ENCODE assay signal across 22 mouse cellular contexts in the genomic region with DNA sequence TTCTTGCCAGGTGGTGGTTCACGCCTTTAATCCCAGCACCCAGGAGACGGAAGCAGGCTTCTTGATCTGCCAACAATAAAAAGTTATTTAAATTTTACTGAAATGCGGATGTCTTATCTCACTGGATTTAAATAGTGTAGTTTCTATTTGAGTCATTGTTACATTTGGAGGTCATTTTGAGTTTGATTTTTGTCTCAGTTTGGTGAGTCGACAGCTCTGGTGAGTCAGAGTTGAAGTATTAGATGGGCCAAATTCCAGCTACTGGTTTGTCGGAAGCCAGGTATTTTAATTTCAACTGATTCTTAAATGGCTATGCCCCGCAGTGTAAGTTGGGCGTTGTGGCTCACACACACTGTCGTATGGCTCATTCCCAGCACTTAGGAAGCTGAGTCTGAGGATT. TPM values are rescaled to one million over a fixed set of nuclear protein-coding genes. Genes with fewer than 3 reads are reported as not detected.
DNase-seq lines count a peak whose midpoint lies in the region; ATAC-seq and TF ChIP-seq lines count a peak whose summit lies in the region.
"Had no signal": no experiment of that assay in that cellular context is flagged by ENCODE, and none has a peak within 500 bp of the region (broad histone marks: within the 10 kb centered on the region; RNA-seq: fewer than 3 reads in every experiment).

No protein-coding gene starts in this region.

- CTCF ChIA-PET in Patski (lab: Charles Lee): interaction anchor here (1.0 kb wide), 1 partner anchor 9 kb away, joined by 5 read pairs; no protein-coding TSS in a partner anchor

- peaks cover 55% of the 10 kb centered on the region for H3K36me3 ChIP-seq in midbrain, embryonic 15.5 days (replicated peaks)

- H3K4me1 ChIP-seq in midbrain, embryonic 15.5 days: no peaks in the 10 kb centered on the region
- H3K4me1 ChIP-seq: embryonic facial prominence, embryonic 13.5 days; forebrain, embryonic 10.5 days; hindbrain, embryonic 10.5 days had no signal

- H3K4me3 ChIP-seq in midbrain, embryonic 15.5 days: no peak overlapping the region
- H3K4me3 ChIP-seq: embryonic facial prominence, embryonic 13.5 days; forebrain, embryonic 10.5 days; heart, embryonic 12.5 days; hindbrain, embryonic 10.5 days had no signal

- 95% methylated on average over 8 of the region's 8 CpGs for WGBS in midbrain, embryonic 15.5 days

- TF ChIP-seq CTCF in Patski (IDR thresholded peaks at IDR 0.05): no peak

- no peak overlapping the region for H3K4me2 ChIP-seq in midbrain, embryonic 15.5 days
- H3K4me2 ChIP-seq: embryonic facial prominence, embryonic 13.5 days; heart, embryonic 12.5 days; hindbrain, embryonic 14.5 days had no signal

- no peak overlapping the region for H3K27ac ChIP-seq in midbrain, embryonic 15.5 days
- H3K27ac ChIP-seq: embryonic facial prominence, embryonic 13.5 days; forebrain, embryonic 10.5 days; hindbrain, embryonic 10.5 days; hindbrain, embryonic 14.5 days had no signal

- H3K9me3 ChIP-seq in midbrain, embryonic 15.5 days: no peaks in the 10 kb centered on the region
- H3K9me3 ChIP-seq: embryonic facial prominence, embryonic 13.5 days; forebrain, embryonic 10.5 days; G1E; heart, embryonic 12.5 days; hindbrain, embryonic 10.5 days had no signal

- POLR2A ChIA-PET in Patski (lab: Charles Lee): no interaction called here

- peak; percentile 79 for ATAC-seq in CD4-positive, CD25-positive, alpha-beta regulatory T cell, adult 4 months
- peak; percentile 35 for ATAC-seq in Patski
- ATAC-seq in midbrain, embryonic 15.5 days (replicated peaks): no peak
- ATAC-seq: forebrain, embryonic 14.5 days; intestine, postnatal 0 days had no signal

- peak; percentile 42 for DNase-seq in CD4-positive helper T cell, adult 2 months (ENCODE audit: low read depth, low spot score)
- DNase-seq in Patski (ENCODE audit: low read depth, low spot score): no peak
- peak; percentile 73 for DNase-seq in induced T-regulatory cell, adult 2 months (ENCODE audit: low read depth)
- no peak for DNase-seq in cerebellum, adult 18-20 months
- DNase-seq in kidney, postnatal 4 days: no peak
- DNase-seq: adrenal gland, postnatal 10 days; B cell, adult 2 months; cerebellum, adult 11-12 months; cerebellum, adult 9-11 months; cerebellum, postnatal 36 days; gastrocnemius, postnatal 25 days; kidney, adult 9 months had no signal

- no peaks in the 10 kb centered on the region for H3K27me3 ChIP-seq in Patski
- H3K27me3 ChIP-seq in midbrain, embryonic 15.5 days (replicated peaks): no peaks in the 10 kb centered on the region
- H3K27me3 ChIP-seq: embryonic facial prominence, embryonic 13.5 days; heart, embryonic 12.5 days had no signal

- in situ Hi-C loops in Patski (cut with MboI; ENCODE audit: low pct_unique_long_range_greater_than_20kb): no loop called here

- no peak overlapping the region for H3K9ac ChIP-seq in midbrain, embryonic 15.5 days
- H3K9ac ChIP-seq: embryonic facial prominence, embryonic 13.5 days; heart, embryonic 12.5 days; hindbrain, embryonic 14.5 days had no signal

RNA-seq across cellular contexts. Expression of a gene that starts 9.7 kb away (rescaled TPM):
- 10 to 100 TPM; 17.7 to 22.8 TPM for polyA plus RNA-seq in CD4-positive, CD25-positive, alpha-beta regulatory T cell, adult 4 months (2017; shearing (Covaris generic))
- polyA plus RNA-seq in Patski (2021): 56.1 TPM
- polyA plus RNA-seq in midbrain, embryonic 15.5 days (2015; fragmentation: Nextera tagmentation; extraction: Ambion mirVana): 51.2 and 54.5 TPM in 2 replicates

RNA-seq across cellular contexts. Expression of a gene that starts 39.5 kb away (rescaled TPM):
- polyA plus RNA-seq in CD4-positive, CD25-positive, alpha-beta regulatory T cell, adult 4 months (2017; shearing (Covaris generic)): 100 to 1,000 TPM; 394 to 533 TPM
- 387 TPM for polyA plus RNA-seq in Patski (2021)
- 146 and 148 TPM in 2 replicates for polyA plus RNA-seq in midbrain, embryonic 15.5 days (2015; fragmentation: Nextera tagmentation; extraction: Ambion mirVana)

RNA-seq across cellular contexts. Expression of a gene that starts 59.1 kb away (rescaled TPM):
- 1 to 10 TPM; 6.9 to 7.4 TPM for polyA plus RNA-seq in CD4-positive, CD25-positive, alpha-beta regulatory T cell, adult 4 months (2017; shearing (Covaris generic))
- 130 TPM for polyA plus RNA-seq in Patski (2021)
- polyA plus RNA-seq in midbrain, embryonic 15.5 days (2015; fragmentation: Nextera tagmentation; extraction: Ambion mirVana): 149 and 162 TPM in 2 replicates

RNA-seq across cellular contexts. Expression of a gene that starts 59.5 kb away (rescaled TPM):
- polyA plus RNA-seq in CD4-positive, CD25-positive, alpha-beta regulatory T cell, adult 4 months (2017; shearing (Covaris generic)): 10 to 100 TPM; 56.9 to 67.7 TPM
- polyA plus RNA-seq in Patski (2021): 29.0 TPM
- 42.9 and 47.7 TPM in 2 replicates for polyA plus RNA-seq in midbrain, embryonic 15.5 days (2015; fragmentation: Nextera tagmentation; extraction: Ambion mirVana)

Comparison
In these comparisons a context has a peak if more than half of its experiments do, and no peak if none do; other contexts are left out.
1. DNase-seq: peak in CD4-positive helper T cell, adult 2 months (single experiment) and induced T-regulatory cell, adult 2 months (single experiment); none in Patski (single experiment), cerebellum, adult 18-20 months (0 of 2) and kidney, postnatal 4 days (0 of 2).
2. RNA of a gene that starts 59.1 kb away (polyA plus RNA-seq): 149 to 162 TPM in midbrain, embryonic 15.5 days and 130 TPM in Patski (single experiment); 6.9 to 7.4 TPM in CD4-positive, CD25-positive, alpha-beta regulatory T cell, adult 4 months; every median in the first group is over 10 times any median in the second.